Mouse (Mus musculus) testis, adult 2 months (tissue): ENCODE data around the gene Marf1.

Experiments used
- CTCF ChIP-seq: fragments of 200-500 bp; IDR thresholded peaks from 2 replicates; pipeline ENCODE4 v1.5.1; 2012; ENCODE audit warnings: low read depth, mild to moderate bottlenecking, inconsistent platforms, low read length, moderate library complexity; ENCODE audit not compliant: control insufficient read depth, insufficient read depth, insufficient replicate concordance
- POLR2A ChIP-seq: fragments of 200-500 bp; IDR thresholded peaks from 2 replicates; pipeline ENCODE4 v1.6.1; 2012; ENCODE audit warnings: low read depth, mild to moderate bottlenecking, inconsistent platforms, low read length, moderate library complexity; ENCODE audit not compliant: control insufficient read depth

DNA sequence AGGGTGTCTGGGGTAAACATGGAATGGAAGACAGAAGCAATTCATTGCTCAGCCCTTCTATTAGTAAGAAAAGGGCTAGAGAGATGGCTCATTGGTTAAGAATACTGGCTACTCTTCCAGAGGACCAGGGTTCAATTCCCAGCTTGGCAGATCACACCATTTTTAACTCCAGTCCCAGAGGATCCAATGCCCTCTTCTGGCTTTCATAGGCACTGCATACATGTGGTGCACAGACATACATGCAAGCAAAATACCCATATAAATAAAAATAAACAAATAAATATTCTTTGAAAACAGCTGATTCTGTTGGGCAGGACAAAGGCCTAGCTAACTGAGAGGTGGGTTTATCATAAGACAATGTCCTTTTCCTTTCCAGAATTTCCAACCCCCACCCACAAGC is 40.6 kb downstream of the Marf1 start:
- TF ChIP-seq CTCF (no peak), POLR2A (no peak)
